Mouse (Mus musculus): Measurements from ENCODE around the gene Gm10663. TPM values are rescaled to one million over a fixed set of nuclear protein-coding genes. Genes with fewer than 3 reads are reported as not detected.

The Gm10663 gene
- not detected in 2 replicates for polyA plus RNA-seq (2012; rRNA removed)

DNA sequence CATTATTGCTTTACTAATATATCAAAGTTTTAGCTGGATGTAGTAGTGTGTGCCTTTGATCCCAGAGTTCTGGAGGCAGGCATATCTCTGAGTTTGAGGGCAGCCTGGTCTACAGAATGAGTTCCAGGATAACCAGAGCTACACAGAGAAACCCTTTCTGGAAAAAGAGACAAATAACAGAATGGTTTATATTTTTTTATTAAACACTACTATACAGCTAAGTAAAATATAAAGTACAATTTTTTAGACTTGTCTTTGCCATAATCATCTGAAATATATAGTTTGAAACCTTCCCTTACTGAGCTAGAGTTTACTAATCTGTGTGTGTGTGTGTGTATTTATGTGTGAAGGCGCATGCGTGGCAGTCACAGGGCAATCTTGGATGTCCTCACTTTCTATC, at the start of gene Gm10663:
Gene Gm10663, plus strand, starts transcription at position 301 of the 400 bp plus-strand sequence.
- no peak within 1 kb of the TSS for H3K4me3 ChIP-seq (ENCODE audit: insufficient read depth, low read depth, low read length)
- no peaks in the 10 kb centered on the region for H3K36me3 ChIP-seq (ENCODE audit: control insufficient read depth, insufficient read depth, low read length)
- WGBS: 88% methylated on average over 2 of the region's 2 CpGs
- DNase-seq: no peak
- no peak within 1 kb of the TSS for H3K27ac ChIP-seq (ENCODE audit: insufficient read depth, low read depth, low read length)
- no peak for TF ChIP-seq POLR2A (IDR thresholded peaks at IDR 0.05; ENCODE audit: low read depth, low read length)
- TF ChIP-seq CTCF (conservative IDR thresholded peaks at IDR 0.05; ENCODE audit: insufficient read depth, insufficient read length, low read depth, low read length): no peak
- no peaks in the 10 kb centered on the region for H3K4me1 ChIP-seq (ENCODE audit: control insufficient read depth, insufficient read depth, low read length)
- H3K27me3 ChIP-seq (replicated peaks; ENCODE audit: control insufficient read depth, insufficient read depth, low read length): no peaks in the 10 kb centered on the region

DNA sequence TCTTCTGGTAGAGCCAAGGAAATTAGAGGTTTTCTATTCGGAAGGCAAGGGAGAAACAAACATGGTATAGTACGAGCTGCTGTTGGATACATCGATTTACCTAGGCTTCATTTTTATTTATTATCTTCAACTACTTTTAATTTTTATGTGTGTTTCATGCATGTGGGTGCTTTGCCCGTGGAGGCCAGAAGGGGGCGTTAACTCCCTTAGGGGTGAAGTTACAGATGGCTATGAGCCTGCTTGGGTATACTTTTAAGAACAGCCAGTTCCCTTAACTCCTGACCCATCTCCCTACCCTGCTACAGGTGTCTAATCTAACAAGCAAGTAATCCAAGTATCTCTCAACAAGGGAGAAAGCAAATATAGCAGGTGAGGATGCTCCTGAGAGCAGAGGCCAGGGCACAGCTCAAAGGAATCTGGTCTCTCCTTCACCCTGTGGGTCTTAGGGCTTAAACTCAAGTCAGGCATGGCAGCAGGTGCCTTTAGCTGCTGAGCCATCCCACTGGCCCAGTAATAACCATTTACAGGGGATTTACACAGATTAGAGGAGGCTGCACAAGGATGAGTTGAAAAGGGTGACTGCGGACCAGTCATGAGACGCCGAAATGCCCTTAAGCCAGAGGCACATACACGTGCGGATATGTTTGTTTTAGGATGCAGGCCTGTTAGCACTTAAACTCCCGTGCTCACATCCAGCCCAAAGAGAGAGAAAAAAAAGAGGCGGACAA, 45.7 kb upstream of the Gm10663 start:
- H3K4me3 ChIP-seq (ENCODE audit: insufficient read depth, low read depth, low read length): no peak overlapping the region
- TF ChIP-seq CTCF (conservative IDR thresholded peaks at IDR 0.05; ENCODE audit: insufficient read depth, insufficient read length, low read depth, low read length): 0 out of 2 replicates have a peak, but pooled peaks have one; percentile 18
- TF ChIP-seq POLR2A (IDR thresholded peaks at IDR 0.05; ENCODE audit: low read depth, low read length): no peak
- no peaks in the 10 kb centered on the region for H3K36me3 ChIP-seq (ENCODE audit: control insufficient read depth, insufficient read depth, low read length)
- DNase-seq: peak; percentile 19
- peaks cover 7% of the 10 kb centered on the region; the same call in 1 of the 2 replicates for H3K4me1 ChIP-seq (ENCODE audit: control insufficient read depth, insufficient read depth, low read length)
- no peaks in the 10 kb centered on the region for H3K27me3 ChIP-seq (replicated peaks; ENCODE audit: control insufficient read depth, insufficient read depth, low read length)
- WGBS: 74% methylated on average over 12 of the region's 12 CpGs
- peak overlapping the region; percentile 54 for H3K27ac ChIP-seq (ENCODE audit: insufficient read depth, low read depth, low read length)

DNA sequence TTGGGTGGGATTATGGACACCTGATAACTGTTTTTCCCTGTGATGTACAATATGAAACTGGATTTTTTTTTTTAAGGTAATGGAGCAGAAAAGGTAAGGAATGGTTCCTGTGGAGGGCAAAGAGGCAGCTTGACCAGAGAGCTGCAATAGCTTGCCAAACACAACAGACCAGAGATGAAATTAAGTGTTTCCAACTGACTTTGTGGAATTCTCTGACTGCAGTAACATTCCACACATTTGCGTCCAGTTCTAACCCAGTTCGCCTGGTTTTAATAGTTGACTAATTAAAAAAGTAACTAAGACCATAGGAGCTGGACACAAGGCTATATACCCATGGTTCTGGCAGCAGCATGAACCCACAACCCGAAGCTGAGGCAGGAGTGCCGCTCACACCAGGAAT, 45.1 kb upstream of the Gm10663 start:
- WGBS: 32% methylated on average over 4 of the region's 4 CpGs
- TF ChIP-seq POLR2A (IDR thresholded peaks at IDR 0.05; ENCODE audit: low read depth, low read length): no peak
- no peak for TF ChIP-seq CTCF (conservative IDR thresholded peaks at IDR 0.05; ENCODE audit: insufficient read depth, insufficient read length, low read depth, low read length)
- Histone ChIP-seq H3K27ac (ENCODE audit: insufficient read depth, low read depth, low read length) (peak overlapping the region; percentile 90), H3K4me1 (ENCODE audit: control insufficient read depth, insufficient read depth, low read length) (peaks cover 7% of the 10 kb centered on the region; the same call in 1 of the 2 replicates), H3K27me3 (replicated peaks; ENCODE audit: control insufficient read depth, insufficient read depth, low read length) (no peaks in the 10 kb centered on the region), H3K36me3 (ENCODE audit: control insufficient read depth, insufficient read depth, low read length) (no peaks in the 10 kb centered on the region), H3K4me3 (ENCODE audit: insufficient read depth, low read depth, low read length) (no peak overlapping the region)
- peak; percentile 61 for DNase-seq

DNA sequence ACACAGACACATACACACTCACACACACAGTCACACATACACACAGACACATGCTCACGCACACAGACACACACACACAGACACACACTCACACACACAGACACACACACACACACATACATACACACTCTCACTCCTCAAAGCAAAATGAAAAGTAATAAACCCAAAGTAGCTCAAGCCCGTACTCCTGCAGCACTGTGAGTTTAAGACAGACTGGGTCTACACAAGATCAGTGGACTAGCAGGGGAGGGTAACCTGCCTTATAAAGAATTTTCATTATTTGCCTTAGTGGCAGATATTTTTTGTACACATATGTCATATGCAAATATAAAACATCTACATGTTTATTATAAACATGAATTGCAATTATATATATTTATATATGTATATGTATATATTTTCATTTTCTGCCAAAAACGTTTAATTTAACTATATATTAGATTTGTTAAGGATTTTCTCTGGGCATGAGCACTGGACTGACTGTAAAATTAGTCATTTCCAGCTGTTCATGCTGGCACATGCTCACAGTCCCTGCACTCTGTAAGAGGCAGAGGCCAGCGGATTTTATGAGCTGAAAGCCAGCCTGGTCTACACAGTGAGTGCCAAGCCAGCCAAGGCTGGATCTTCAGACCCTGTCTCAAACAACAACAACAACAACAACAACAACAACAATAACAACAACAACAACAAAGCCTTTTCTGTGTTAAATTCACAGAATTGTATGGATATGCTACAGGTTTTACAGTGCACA, 43.9 kb upstream of the Gm10663 start:
- Histone ChIP-seq H3K36me3 (ENCODE audit: control insufficient read depth, insufficient read depth, low read length) (no peaks in the 10 kb centered on the region), H3K27ac (ENCODE audit: insufficient read depth, low read depth, low read length) (peak overlapping the region; percentile 90), H3K4me1 (ENCODE audit: control insufficient read depth, insufficient read depth, low read length) (peaks cover 7% of the 10 kb centered on the region; the same call in 1 of the 2 replicates), H3K4me3 (ENCODE audit: insufficient read depth, low read depth, low read length) (no peak overlapping the region), H3K27me3 (replicated peaks; ENCODE audit: control insufficient read depth, insufficient read depth, low read length) (no peaks in the 10 kb centered on the region)
- no peak for TF ChIP-seq CTCF (conservative IDR thresholded peaks at IDR 0.05; ENCODE audit: insufficient read depth, insufficient read length, low read depth, low read length)
- TF ChIP-seq POLR2A (IDR thresholded peaks at IDR 0.05; ENCODE audit: low read depth, low read length): no peak
- 72% methylated on average over 4 of the region's 4 CpGs for WGBS
- DNase-seq: no peak

- no peak for TF ChIP-seq POLR2A (IDR thresholded peaks at IDR 0.05; ENCODE audit: low read depth, low read length)
- no peak for TF ChIP-seq CTCF (conservative IDR thresholded peaks at IDR 0.05; ENCODE audit: insufficient read depth, insufficient read length, low read depth, low read length)
- Histone ChIP-seq H3K36me3 (ENCODE audit: control insufficient read depth, insufficient read depth, low read length) (no peaks in the 10 kb centered on the region), H3K27ac (ENCODE audit: insufficient read depth, low read depth, low read length) (0 out of 2 replicates have a peak overlapping the region, but pooled peaks have one; percentile 21), H3K4me3 (ENCODE audit: insufficient read depth, low read depth, low read length) (no peak overlapping the region), H3K4me1 (ENCODE audit: control insufficient read depth, insufficient read depth, low read length) (peaks cover 7% of the 10 kb centered on the region; the same call in 1 of the 2 replicates), H3K27me3 (replicated peaks; ENCODE audit: control insufficient read depth, insufficient read depth, low read length) (no peaks in the 10 kb centered on the region)
- no peak for DNase-seq
- WGBS: 96% methylated on average over 1 of the region's 1 CpGs
Observed at GRCm38 (mm10) chr8:65032107-65032506, 42.7 kb upstream of the Gm10663 start.

- Histone ChIP-seq H3K36me3 (ENCODE audit: control insufficient read depth, insufficient read depth, low read length) (no peaks in the 10 kb centered on the region), H3K27ac (ENCODE audit: insufficient read depth, low read depth, low read length) (peak overlapping the region; percentile 30), H3K4me1 (ENCODE audit: control insufficient read depth, insufficient read depth, low read length) (peaks cover 10% of the 10 kb centered on the region; the same call in 1 of the 2 replicates), H3K4me3 (ENCODE audit: insufficient read depth, low read depth, low read length) (no peak overlapping the region; the same call in 1 of the 2 replicates), H3K27me3 (replicated peaks; ENCODE audit: control insufficient read depth, insufficient read depth, low read length) (no peaks in the 10 kb centered on the region)
- TF ChIP-seq CTCF (conservative IDR thresholded peaks at IDR 0.05; ENCODE audit: insufficient read depth, insufficient read length, low read depth, low read length): no peak
- TF ChIP-seq POLR2A (IDR thresholded peaks at IDR 0.05; ENCODE audit: low read depth, low read length): no peak
- WGBS: 79% methylated on average over 13 of the region's 13 CpGs
- no peak for DNase-seq
Observed at GRCm38 (mm10) chr8:65033056-65033455, 41.8 kb upstream of the Gm10663 start.

GRCm38 (mm10) chr8:65034136-65034535, 40.7 kb upstream of the Gm10663 start:
- Histone ChIP-seq H3K4me3 (ENCODE audit: insufficient read depth, low read depth, low read length) (no peak overlapping the region), H3K27ac (ENCODE audit: insufficient read depth, low read depth, low read length) (peak overlapping the region; percentile 51; the same call in 1 of the 2 replicates), H3K36me3 (ENCODE audit: control insufficient read depth, insufficient read depth, low read length) (no peaks in the 10 kb centered on the region), H3K27me3 (replicated peaks; ENCODE audit: control insufficient read depth, insufficient read depth, low read length) (no peaks in the 10 kb centered on the region), H3K4me1 (ENCODE audit: control insufficient read depth, insufficient read depth, low read length) (peaks cover 8% of the 10 kb centered on the region; the same call in 1 of the 2 replicates)
- 51% methylated on average over 2 of the region's 2 CpGs for WGBS
- no peak for DNase-seq
- TF ChIP-seq POLR2A (IDR thresholded peaks at IDR 0.05; ENCODE audit: low read depth, low read length): no peak
- TF ChIP-seq CTCF (conservative IDR thresholded peaks at IDR 0.05; ENCODE audit: insufficient read depth, insufficient read length, low read depth, low read length): no peak

Measured in kidney, adult 2 months (tissue).